Mouse (Mus musculus) midbrain, embryonic 11.5 days (tissue): ENCODE measurements around the gene Map1s. TPM values are rescaled to one million over a fixed set of nuclear protein-coding genes. Genes with fewer than 3 reads are reported as not detected.

Experiments
- ATAC-seq: fragments of 200-750 bp; cut with Nextera tagmentation; 2 replicates; pipeline ENCODE4 v1.8.0; 2017; ENCODE audit warnings: moderate TSS enrichment, moderate library complexity; ENCODE audit not compliant: low FRiP score
- DNase-seq: peaks from one replicate; pipeline ENCODE4 v3.0.0; 2015; ENCODE audit warnings: low spot score; ENCODE audit errors: missing footprints
- H3K27ac ChIP-seq: fragments of 300-500 bp; sonication (generic); 2 replicates; pipeline ENCODE4 v1.5.1; 2014; ENCODE audit warnings: low read depth, low read length
- H3K27me3 ChIP-seq: fragments of 300-500 bp; sonication (generic); 2 replicates; pipeline ENCODE4 v1.6.1; 2014; ENCODE audit warnings: mild to moderate bottlenecking, low read length, moderate library complexity, mixed read lengths; ENCODE audit not compliant: control insufficient read depth, insufficient read depth
- H3K36me3 ChIP-seq: fragments of 300-500 bp; sonication (generic); 2 replicates; pipeline ENCODE4 v1.6.1; 2014; ENCODE audit warnings: mild to moderate bottlenecking, low read length, moderate library complexity, mixed read lengths; ENCODE audit not compliant: control insufficient read depth, insufficient read depth
- H3K4me1 ChIP-seq: fragments of 300-500 bp; sonication (generic); 2 replicates; pipeline ENCODE4 v1.6.1; 2014; ENCODE audit warnings: low read length; ENCODE audit not compliant: control insufficient read depth, insufficient read depth
- H3K4me2 ChIP-seq: fragments of 300-500 bp; sonication (generic); 2 replicates; pipeline ENCODE4 v1.6.1; 2014; ENCODE audit warnings: mild to moderate bottlenecking, moderate library complexity
- H3K4me3 ChIP-seq: fragments of 300-500 bp; sonication (generic); 2 replicates; pipeline ENCODE4 v1.5.1; 2014; ENCODE audit warnings: low read depth, low read length
- H3K9ac ChIP-seq: fragments of 300-500 bp; sonication (generic); 2 replicates; pipeline ENCODE4 v1.6.1; 2014; ENCODE audit warnings: low read length
- H3K9me3 ChIP-seq: fragments of 300-500 bp; sonication (generic); 2 replicates; pipeline ENCODE4 v1.6.1; 2016; ENCODE audit warnings: low read length; ENCODE audit not compliant: control insufficient read depth
- WGBS: fragments of 180-500 bp; shearing (Covaris S2); extraction: QIAGEN DNeasy Blood & Tissue Kit; methylation state at CpG from one replicate; pipeline ENCODE4 v1.1.7; 2014; 5-methylcytosine and 5-hydroxymethylcytosine counted together
- polyA plus RNA-seq: library from polyadenylated mRNA; unstranded; fragments of >200 nt; fragmentation: Nextera tagmentation; extraction: Ambion mirVana; gene quantifications from 2 replicates; pipeline ENCODE4 v1.2.1, GENCODE M21; 2014

Gene Map1s
- polyA plus RNA-seq: 31.2 and 35.4 TPM in 2 replicates

- Histone ChIP-seq H3K36me3 (no peaks in the 10 kb centered on the region), H3K4me1 (peaks cover 6% of the 10 kb centered on the region), H3K4me2 (peak within 1 kb of the TSS; percentile 95), H3K27ac (peak within 1 kb of the TSS; percentile 79), H3K27me3 (no peaks in the 10 kb centered on the region; the same call in 1 of the 2 replicates), H3K9me3 (no peaks in the 10 kb centered on the region), H3K9ac (peak within 1 kb of the TSS; percentile 91), H3K4me3 (peak within 1 kb of the TSS; percentile 95)
- 2% methylated on average over 60 of the region's 86 CpGs for WGBS
- ATAC-seq: peak; percentile 96
- DNase-seq: peak; percentile 99
Observed at GRCm38 (mm10) chr8:70905831-70906736, at the start of gene Map1s. Map1s (plus strand) TSS chr8:70905932.

GRCm38 (mm10) chr8:70856028-70856427, 49.7 kb upstream of the Map1s start:
- H3K4me2 ChIP-seq: no peak overlapping the region
- H3K27me3 ChIP-seq: no peaks in the 10 kb centered on the region; the same call in 1 of the 2 replicates
- no peaks in the 10 kb centered on the region; the same call in 1 of the 2 replicates for H3K36me3 ChIP-seq
- H3K4me3 ChIP-seq: no peak overlapping the region
- DNase-seq (no peak), ATAC-seq (no peak)
- 67% methylated on average over 5 of the region's 5 CpGs for WGBS
- peaks cover 28% of the 10 kb centered on the region for H3K4me1 ChIP-seq
- H3K27ac ChIP-seq: no peak overlapping the region
- no peak overlapping the region for H3K9ac ChIP-seq
- no peaks in the 10 kb centered on the region for H3K9me3 ChIP-seq

DNA sequence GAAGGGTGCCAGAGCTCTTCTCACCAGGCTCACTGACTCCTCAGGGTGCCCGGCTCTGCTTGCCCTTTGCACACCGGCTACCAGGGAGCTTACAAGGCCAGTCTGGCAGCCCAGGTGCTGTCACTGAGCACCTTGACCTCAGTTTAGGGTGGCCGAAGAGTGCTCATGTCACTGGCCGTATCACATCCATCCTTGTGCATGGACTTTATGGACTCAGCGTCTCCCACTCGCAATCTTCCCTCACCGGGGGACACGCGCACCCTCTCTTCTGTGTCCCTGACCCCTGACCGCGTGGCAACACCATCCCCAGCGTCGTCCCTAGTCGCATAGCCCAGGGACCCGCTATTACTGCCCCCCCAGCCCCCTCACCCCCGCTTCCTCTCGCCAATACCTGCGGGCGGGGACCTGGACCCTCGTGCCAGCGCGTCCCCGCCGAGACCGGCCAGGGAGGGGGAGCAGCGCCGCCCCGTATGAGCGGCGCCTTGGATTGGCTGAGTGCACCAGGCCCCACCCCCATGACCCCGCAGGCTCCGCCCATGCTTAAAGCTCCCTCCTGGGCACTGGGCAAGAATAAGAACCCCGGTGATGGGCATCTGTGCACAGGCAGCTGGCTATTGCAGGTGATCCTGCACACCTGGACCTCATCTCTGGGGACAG, 49.1 kb upstream of the Map1s start:
- H3K4me3 ChIP-seq: peak overlapping the region; percentile 40
- no peaks in the 10 kb centered on the region for H3K9me3 ChIP-seq
- H3K27ac ChIP-seq: no peak overlapping the region
- peak overlapping the region; percentile 81 for H3K4me2 ChIP-seq
- ATAC-seq (peak; percentile 83), DNase-seq (peak; percentile 91)
- WGBS: 9% methylated on average over 29 of the region's 33 CpGs
- no peaks in the 10 kb centered on the region; the same call in 1 of the 2 replicates for H3K36me3 ChIP-seq
- peaks cover 2% of the 10 kb centered on the region; the same call in 1 of the 2 replicates for H3K27me3 ChIP-seq
- H3K9ac ChIP-seq: peak overlapping the region; percentile 61
- peaks cover 28% of the 10 kb centered on the region for H3K4me1 ChIP-seq

DNA sequence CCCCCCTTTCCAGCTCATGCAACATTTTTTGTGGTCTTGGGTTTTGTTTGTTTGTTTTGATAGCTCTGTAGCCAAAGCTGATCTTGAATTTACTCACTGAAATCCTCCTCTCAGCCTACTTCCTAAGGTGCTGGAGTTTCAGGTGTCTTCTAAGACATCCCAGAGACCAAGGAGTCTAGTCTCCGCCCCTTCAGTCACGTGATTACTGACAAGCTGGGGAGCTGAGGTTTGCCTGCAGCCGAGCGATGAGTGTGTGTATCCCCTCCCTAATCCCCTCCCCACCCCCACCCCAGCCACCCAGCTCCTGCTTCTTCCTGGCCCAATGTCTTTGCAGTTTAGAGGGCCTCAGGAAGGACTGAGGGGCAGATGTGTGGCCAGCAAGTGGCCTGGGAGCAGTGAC, 48.2 kb upstream of the Map1s start:
- peak; percentile 17; the same call in 1 of the 2 replicates for ATAC-seq
- Histone ChIP-seq H3K9ac (peak overlapping the region; percentile 33), H3K4me2 (no peak overlapping the region)

GRCm38 (mm10) chr8:70862824-70863641, 42.7 kb upstream of the Map1s start, which contains the start of gene Kcnn1:
Kcnn1 (minus strand) TSS chr8:70863258.
- Histone ChIP-seq H3K4me3 (peak within 1 kb of the TSS; percentile 62), H3K27ac (peak within 1 kb of the TSS; percentile 97), H3K4me1 (peaks cover 48% of the 10 kb centered on the region), H3K9me3 (no peaks in the 10 kb centered on the region), H3K27me3 (peaks cover 12% of the 10 kb centered on the region; the same call in 1 of the 2 replicates), H3K4me2 (peak within 1 kb of the TSS; percentile 98), H3K9ac (peak within 1 kb of the TSS; percentile 90), H3K36me3 (peaks cover 2% of the 10 kb centered on the region; the same call in 1 of the 2 replicates)
- DNase-seq (peak; percentile 96), ATAC-seq (peak; percentile 7)
- 1% methylated on average over 55 of the region's 55 CpGs for WGBS

More for the DNA sequence above, 48.2 kb upstream of the Map1s start:
- peaks cover 33% of the 10 kb centered on the region for H3K4me1 ChIP-seq
- no peaks in the 10 kb centered on the region for H3K9me3 ChIP-seq
- DNase-seq: no peak
- H3K36me3 ChIP-seq: no peaks in the 10 kb centered on the region; the same call in 1 of the 2 replicates
- peaks cover 9% of the 10 kb centered on the region; the same call in 1 of the 2 replicates for H3K27me3 ChIP-seq
- peak overlapping the region; percentile 5; the same call in 1 of the 2 replicates for H3K27ac ChIP-seq
- no peak overlapping the region for H3K4me3 ChIP-seq
- WGBS: 4% methylated on average over 4 of the region's 4 CpGs

DNA sequence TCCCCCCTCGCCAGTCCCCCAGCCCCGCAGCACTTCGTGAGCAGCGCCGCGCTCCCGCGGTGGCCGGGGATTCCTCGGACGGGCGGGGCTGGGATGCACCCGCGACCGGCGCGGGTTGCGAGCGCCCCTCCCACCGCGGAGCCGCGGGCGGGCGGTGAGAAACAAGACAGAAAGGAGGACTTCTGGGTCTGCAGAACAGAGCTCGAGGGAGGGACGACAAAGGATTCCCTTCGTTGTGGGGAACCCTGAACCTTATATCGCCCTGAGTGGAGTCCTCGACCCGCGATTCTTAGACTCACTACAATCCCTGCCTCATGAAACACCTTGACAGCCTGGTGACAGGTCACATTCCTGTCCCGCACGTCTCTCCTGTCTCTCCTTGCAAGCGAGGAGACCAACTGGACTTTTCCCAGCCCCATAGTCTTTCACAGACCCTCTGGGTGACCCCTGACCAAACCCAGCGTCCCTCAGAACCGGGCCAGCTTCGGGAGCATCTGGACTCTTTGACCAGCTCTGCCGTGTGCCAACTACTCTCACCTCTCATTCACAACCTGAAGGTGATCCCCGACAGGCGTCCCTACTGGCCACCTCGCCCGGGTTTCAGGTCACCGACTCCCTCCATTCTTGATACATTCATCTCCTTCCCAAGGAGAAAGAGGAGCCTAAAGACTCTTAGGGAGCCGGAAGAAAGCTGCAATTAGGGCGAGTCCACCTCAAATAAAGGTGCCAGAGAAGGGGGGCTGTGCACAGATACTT, 41.6 kb upstream of the Map1s start:
- Histone ChIP-seq H3K9ac (peak overlapping the region; percentile 90), H3K4me1 (peaks cover 47% of the 10 kb centered on the region), H3K4me2 (peak overlapping the region; percentile 98), H3K27me3 (peaks cover 12% of the 10 kb centered on the region; the same call in 1 of the 2 replicates), H3K9me3 (no peaks in the 10 kb centered on the region), H3K36me3 (peaks cover 4% of the 10 kb centered on the region; the same call in 1 of the 2 replicates), H3K27ac (peak overlapping the region; percentile 97), H3K4me3 (peak overlapping the region; percentile 62)
- ATAC-seq (no peak), DNase-seq (peak; percentile 96)
- WGBS: under 1% methylated on average over 46 of the region's 46 CpGs

DNA sequence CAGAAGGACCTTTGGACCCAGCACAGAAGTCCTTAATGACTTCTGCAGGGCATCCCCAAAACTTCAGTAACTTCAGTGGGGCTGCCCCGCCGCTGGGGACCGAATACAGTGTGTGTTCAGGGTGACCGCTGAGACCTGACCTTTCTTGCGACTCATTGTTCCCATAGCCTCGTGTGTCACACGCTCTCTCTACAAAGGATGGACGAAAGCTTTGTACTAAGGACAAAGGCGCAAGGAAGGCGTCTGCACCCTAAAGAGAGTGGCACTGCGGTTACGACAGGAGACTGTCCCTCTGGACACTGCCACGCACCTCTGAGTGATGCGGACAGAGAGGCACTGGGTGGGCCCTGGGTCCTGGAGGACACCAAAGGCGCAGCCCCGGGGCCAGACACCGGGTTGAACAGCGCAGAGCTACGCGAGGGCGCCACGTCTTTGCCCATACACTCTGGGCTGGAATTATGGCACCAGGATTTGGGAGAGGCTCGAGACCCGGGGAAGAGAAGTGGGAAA, 41.0 kb upstream of the Map1s start:
- Histone ChIP-seq H3K36me3 (peaks cover 4% of the 10 kb centered on the region; the same call in 1 of the 2 replicates), H3K9me3 (no peaks in the 10 kb centered on the region), H3K27ac (peak overlapping the region; percentile 97), H3K27me3 (peaks cover 12% of the 10 kb centered on the region; the same call in 1 of the 2 replicates), H3K4me3 (peak overlapping the region; percentile 62), H3K4me1 (peaks cover 49% of the 10 kb centered on the region), H3K9ac (peak overlapping the region; percentile 90), H3K4me2 (peak overlapping the region; percentile 98)
- ATAC-seq (peak; percentile 33), DNase-seq (peak; percentile 97)
- under 1% methylated on average over 24 of the region's 24 CpGs for WGBS
